Mouse (Mus musculus): ENCODE results near the gene Exosc8. TPM values are rescaled to one million over a fixed set of nuclear protein-coding genes. Genes with fewer than 3 reads are reported as not detected.

Gene Exosc8
- 149 and 154 TPM in 2 replicates for polyA plus RNA-seq (2014; fragmentation: Nextera tagmentation; extraction: Ambion mirVana)

GRCm38 (mm10) chr3:54735247-54736046 is at the start of gene Exosc8, which contains the start of gene Alg5:
Gene Exosc8, minus strand, starts transcription at chr3:54735393.
Gene Alg5, plus strand, starts transcription at chr3:54735539.
- peak within 1 kb of the TSS; percentile 89 for H3K4me3 ChIP-seq (ENCODE audit: low read depth, low read length)
- H3K9ac ChIP-seq, result peak within 1 kb of the TSS; percentile 94
- peak; percentile 88 for DNase-seq
- peak within 1 kb of the TSS; percentile 99 for H3K27ac ChIP-seq (ENCODE audit: low read depth)
- no peaks in the 10 kb centered on the region for H3K4me1 ChIP-seq (ENCODE audit: insufficient read depth)
- peak within 1 kb of the TSS; percentile 68 for H3K4me2 ChIP-seq
- TF ChIP-seq CTCF (IDR thresholded peaks at IDR 0.05; ENCODE audit: low read depth), result peak; percentile 76
- under 1% methylated on average over 65 of the region's 65 CpGs for WGBS
- peak; percentile 92 for ATAC-seq (ENCODE audit: insufficient read depth)
- no peaks in the 10 kb centered on the region for H3K27me3 ChIP-seq (ENCODE audit: insufficient read depth, low read length)
- no peaks in the 10 kb centered on the region for H3K9me3 ChIP-seq (ENCODE audit: low read depth, low read length)
- peaks cover 40% of the 10 kb centered on the region for H3K36me3 ChIP-seq (ENCODE audit: insufficient read depth)

- 66% methylated on average over 7 of the region's 7 CpGs for WGBS
- TF ChIP-seq CTCF (IDR thresholded peaks at IDR 0.05; ENCODE audit: low read depth), result no peak
- H3K4me1 ChIP-seq (ENCODE audit: insufficient read depth), result no peaks in the 10 kb centered on the region
- H3K4me3 ChIP-seq (ENCODE audit: low read depth, low read length), result no peak overlapping the region
- no peaks in the 10 kb centered on the region for H3K36me3 ChIP-seq (ENCODE audit: insufficient read depth)
- H3K9me3 ChIP-seq (ENCODE audit: low read depth, low read length), result no peaks in the 10 kb centered on the region; the same call in 1 of the 2 replicates
- no peak overlapping the region for H3K9ac ChIP-seq
- DNase-seq (no peak), ATAC-seq (ENCODE audit: insufficient read depth) (no peak)
- H3K4me2 ChIP-seq, result no peak overlapping the region
- H3K27ac ChIP-seq (ENCODE audit: low read depth), result no peak overlapping the region
- H3K27me3 ChIP-seq (ENCODE audit: insufficient read depth, low read length), result no peaks in the 10 kb centered on the region
Observed at GRCm38 (mm10) chr3:54775989-54776631, 40.9 kb upstream of the Exosc8 start.

- 78% methylated on average over 6 of the region's 6 CpGs for WGBS
- H3K36me3 ChIP-seq (ENCODE audit: insufficient read depth), result no peaks in the 10 kb centered on the region
- no peak overlapping the region for H3K4me3 ChIP-seq (ENCODE audit: low read depth, low read length)
- 0 out of 2 replicates have a peak, but pooled peaks have one; percentile 18 for TF ChIP-seq CTCF (IDR thresholded peaks at IDR 0.05; ENCODE audit: low read depth)
- H3K9me3 ChIP-seq (ENCODE audit: low read depth, low read length), result no peaks in the 10 kb centered on the region; the same call in 1 of the 2 replicates
- no peak for DNase-seq
- H3K4me1 ChIP-seq (ENCODE audit: insufficient read depth), result no peaks in the 10 kb centered on the region
- no peaks in the 10 kb centered on the region for H3K27me3 ChIP-seq (ENCODE audit: insufficient read depth, low read length)
- ATAC-seq (ENCODE audit: insufficient read depth), result no peak
- H3K9ac ChIP-seq, result no peak overlapping the region
- H3K27ac ChIP-seq (ENCODE audit: low read depth), result no peak overlapping the region
- H3K4me2 ChIP-seq, result no peak overlapping the region
Observed at GRCm38 (mm10) chr3:54773613-54774012, 38.4 kb upstream of the Exosc8 start.

GRCm38 (mm10) chr3:54769349-54770275 is 34.4 kb upstream of the Exosc8 start:
- ATAC-seq (ENCODE audit: insufficient read depth), result no peak
- Histone ChIP-seq H3K4me2 (no peak overlapping the region), H3K4me3 (ENCODE audit: low read depth, low read length) (no peak overlapping the region), H3K36me3 (ENCODE audit: insufficient read depth) (no peaks in the 10 kb centered on the region), H3K27ac (ENCODE audit: low read depth) (no peak overlapping the region), H3K4me1 (ENCODE audit: insufficient read depth) (no peaks in the 10 kb centered on the region), H3K27me3 (ENCODE audit: insufficient read depth, low read length) (no peaks in the 10 kb centered on the region), H3K9ac (no peak overlapping the region), H3K9me3 (ENCODE audit: low read depth, low read length) (no peaks in the 10 kb centered on the region; the same call in 1 of the 2 replicates)
- DNase-seq, result peak; percentile 34
- no peak for TF ChIP-seq CTCF (IDR thresholded peaks at IDR 0.05; ENCODE audit: low read depth)
- WGBS, result 61% methylated on average over 17 of the region's 17 CpGs

GRCm38 (mm10) chr3:54768592-54768991 is 33.4 kb upstream of the Exosc8 start:
- Histone ChIP-seq H3K9ac (no peak overlapping the region), H3K36me3 (ENCODE audit: insufficient read depth) (no peaks in the 10 kb centered on the region), H3K4me2 (no peak overlapping the region), H3K27ac (ENCODE audit: low read depth) (no peak overlapping the region), H3K4me1 (ENCODE audit: insufficient read depth) (no peaks in the 10 kb centered on the region), H3K4me3 (ENCODE audit: low read depth, low read length) (no peak overlapping the region), H3K9me3 (ENCODE audit: low read depth, low read length) (no peaks in the 10 kb centered on the region; the same call in 1 of the 2 replicates), H3K27me3 (ENCODE audit: insufficient read depth, low read length) (no peaks in the 10 kb centered on the region)
- ATAC-seq (ENCODE audit: insufficient read depth) (no peak), DNase-seq (peak; percentile 40)
- 81% methylated on average over 8 of the region's 8 CpGs for WGBS
- no peak for TF ChIP-seq CTCF (IDR thresholded peaks at IDR 0.05; ENCODE audit: low read depth)

GRCm38 (mm10) chr3:54766811-54767210 is 31.6 kb upstream of the Exosc8 start:
- no peak for TF ChIP-seq CTCF (IDR thresholded peaks at IDR 0.05; ENCODE audit: low read depth)
- Histone ChIP-seq H3K27ac (ENCODE audit: low read depth) (no peak overlapping the region), H3K4me3 (ENCODE audit: low read depth, low read length) (no peak overlapping the region), H3K9ac (no peak overlapping the region), H3K36me3 (ENCODE audit: insufficient read depth) (no peaks in the 10 kb centered on the region), H3K4me1 (ENCODE audit: insufficient read depth) (0 out of 2 replicates have a peak, but pooled peaks cover 2% of the 10 kb centered on the region), H3K9me3 (ENCODE audit: low read depth, low read length) (no peaks in the 10 kb centered on the region), H3K4me2 (no peak overlapping the region; the same call in 1 of the 2 replicates), H3K27me3 (ENCODE audit: insufficient read depth, low read length) (no peaks in the 10 kb centered on the region)
- DNase-seq (no peak), ATAC-seq (ENCODE audit: insufficient read depth) (no peak)
- 65% methylated on average over 5 of the region's 5 CpGs for WGBS
